In genomic region chr1:178748617-178749016, GRCm38 (mm10) we compare ENCODE assay signal across 14 mouse cellular contexts.
DNase-seq lines count a peak whose midpoint lies in the region; ATAC-seq and TF ChIP-seq lines count a peak whose summit lies in the region.
"Had no signal": no experiment of that assay in that cellular context is flagged by ENCODE, and none has a peak within 500 bp of the region (broad histone marks: within the 10 kb centered on the region; RNA-seq: fewer than 3 reads in every experiment).

No protein-coding gene starts in this region.

- no peak overlapping the region for H3K4me2 ChIP-seq in hindbrain, postnatal 0 days (ENCODE audit: low read depth, low read length)
- no peak overlapping the region for H3K4me2 ChIP-seq in hindbrain, embryonic 11.5 days (replicated peaks; ENCODE audit: low read depth, low read length)
- no peak overlapping the region for H3K4me2 ChIP-seq in midbrain, postnatal 0 days (ENCODE audit: low read depth, low read length, poor library complexity, severe bottlenecking)
- no peak overlapping the region for H3K4me2 ChIP-seq in midbrain, embryonic 16.5 days (ENCODE audit: low read length)
- H3K4me2 ChIP-seq: liver, embryonic 11.5 days; neural tube, embryonic 12.5 days had no signal

- no peak for TF ChIP-seq POLR2A in MEL (IDR thresholded peaks at IDR 0.05; ENCODE audit: control insufficient read depth in 1 of 2, insufficient read depth in 1 of 2, low read depth in 1 of 2, low read length in 2 of 2, poor library complexity in 1 of 2)

- ATAC-seq in hindbrain, postnatal 0 days: no peak
- no peak for ATAC-seq in hindbrain, embryonic 11.5 days (ENCODE audit: low FRiP score)
- no peak for ATAC-seq in midbrain, postnatal 0 days (ENCODE audit: low FRiP score)
- no peak for ATAC-seq in midbrain, embryonic 16.5 days

- no peak overlapping the region for H3K9ac ChIP-seq in hindbrain, postnatal 0 days (replicated peaks; ENCODE audit: low read length)
- no peak overlapping the region for H3K9ac ChIP-seq in hindbrain, embryonic 11.5 days (ENCODE audit: low read depth, low read length)
- H3K9ac ChIP-seq in midbrain, postnatal 0 days (replicated peaks; ENCODE audit: low read length, poor library complexity, severe bottlenecking): no peak overlapping the region
- no peak overlapping the region for H3K9ac ChIP-seq in midbrain, embryonic 16.5 days (ENCODE audit: low read depth, low read length)
- H3K9ac ChIP-seq in MEL (ENCODE audit: control insufficient read depth, low read depth, low read length, poor library complexity, severe bottlenecking): no peak overlapping the region
- H3K9ac ChIP-seq: neural tube, embryonic 12.5 days had no signal

- no peaks in the 10 kb centered on the region for H3K9me3 ChIP-seq in hindbrain, postnatal 0 days (ENCODE audit: low read length)
- no peaks in the 10 kb centered on the region for H3K9me3 ChIP-seq in hindbrain, embryonic 11.5 days (ENCODE audit: control insufficient read depth, low read length)
- no peaks in the 10 kb centered on the region for H3K9me3 ChIP-seq in midbrain, postnatal 0 days (ENCODE audit: low read length)
- H3K9me3 ChIP-seq in midbrain, embryonic 16.5 days (replicated peaks; ENCODE audit: control insufficient read depth, low read length, poor library complexity, severe bottlenecking): no peaks in the 10 kb centered on the region
- no peaks in the 10 kb centered on the region for H3K9me3 ChIP-seq in MEL (replicated peaks; ENCODE audit: insufficient read depth, low read length)
- H3K9me3 ChIP-seq in heart, embryonic 10.5 days: no peaks in the 10 kb centered on the region
- H3K9me3 ChIP-seq: neural tube, embryonic 12.5 days had no signal

- no peak overlapping the region for H3K27ac ChIP-seq in hindbrain, postnatal 0 days
- H3K27ac ChIP-seq in hindbrain, embryonic 11.5 days (ENCODE audit: low read depth, low read length): no peak overlapping the region
- no peak overlapping the region for H3K27ac ChIP-seq in midbrain, postnatal 0 days (ENCODE audit: low read depth, low read length)
- H3K27ac ChIP-seq in midbrain, embryonic 16.5 days (ENCODE audit: low read length): no peak overlapping the region
- H3K27ac ChIP-seq in MEL (ENCODE audit: control insufficient read depth, low read depth, low read length): no peak overlapping the region
- H3K27ac ChIP-seq in heart, embryonic 10.5 days: no peak overlapping the region
- H3K27ac ChIP-seq: neural tube, embryonic 12.5 days had no signal

- no peaks in the 10 kb centered on the region for H3K36me3 ChIP-seq in hindbrain, postnatal 0 days (ENCODE audit: insufficient read depth, low read length)
- H3K36me3 ChIP-seq in hindbrain, embryonic 11.5 days (ENCODE audit: control insufficient read depth, insufficient read depth, low read length): no peaks in the 10 kb centered on the region
- H3K36me3 ChIP-seq in midbrain, postnatal 0 days (ENCODE audit: insufficient read depth, low read length): no peaks in the 10 kb centered on the region
- no peaks in the 10 kb centered on the region for H3K36me3 ChIP-seq in midbrain, embryonic 16.5 days (ENCODE audit: control insufficient read depth, insufficient read depth, low read length)
- H3K36me3 ChIP-seq in MEL (ENCODE audit: control insufficient read depth in 1 of 2, insufficient read depth in 2 of 2, low read length in 2 of 2): peaks cover 0 to 6% of the 10 kb centered on the region in 2 experiments; a peak in 2 of 4 replicates
- peaks cover 18% of the 10 kb centered on the region; the same call in 1 of the 2 replicates for H3K36me3 ChIP-seq in heart, embryonic 10.5 days
- H3K36me3 ChIP-seq: neural tube, embryonic 12.5 days had no signal

- WGBS in hindbrain, postnatal 0 days: 95% methylated on average over 1 of the region's 1 CpGs
- 78% methylated on average over 1 of the region's 1 CpGs for WGBS in hindbrain, embryonic 11.5 days
- WGBS in midbrain, postnatal 0 days: 100% methylated on average over 1 of the region's 1 CpGs
- 95% methylated on average over 1 of the region's 1 CpGs for WGBS in midbrain, embryonic 16.5 days
- WGBS in heart, embryonic 10.5 days: 78% methylated on average over 1 of the region's 1 CpGs

- no peaks in the 10 kb centered on the region; the same call in 1 of the 2 replicates for H3K4me1 ChIP-seq in hindbrain, postnatal 0 days (ENCODE audit: insufficient read depth, low read length)
- no peaks in the 10 kb centered on the region for H3K4me1 ChIP-seq in hindbrain, embryonic 11.5 days (replicated peaks; ENCODE audit: control insufficient read depth, insufficient read depth, low read length)
- no peaks in the 10 kb centered on the region for H3K4me1 ChIP-seq in midbrain, postnatal 0 days (ENCODE audit: insufficient read depth, low read length)
- peaks cover 6% of the 10 kb centered on the region; the same call in 1 of the 2 replicates for H3K4me1 ChIP-seq in midbrain, embryonic 16.5 days (ENCODE audit: control insufficient read depth, insufficient read depth, low read length)
- H3K4me1 ChIP-seq in MEL (ENCODE audit: control insufficient read depth in 1 of 2, insufficient read depth in 2 of 2, low read length in 2 of 2): peaks cover under 1 to 3% of the 10 kb centered on the region in 2 experiments; a peak in 3 of 4 replicates
- H3K4me1 ChIP-seq in heart, embryonic 10.5 days: peaks cover 4% of the 10 kb centered on the region; the same call in 1 of the 2 replicates

- no peak overlapping the region for H3K4me3 ChIP-seq in hindbrain, postnatal 0 days (ENCODE audit: low read length)
- no peak overlapping the region for H3K4me3 ChIP-seq in hindbrain, embryonic 11.5 days (ENCODE audit: low read depth, low read length)
- H3K4me3 ChIP-seq in midbrain, postnatal 0 days (ENCODE audit: low read depth, low read length): no peak overlapping the region
- H3K4me3 ChIP-seq in midbrain, embryonic 16.5 days (ENCODE audit: low read depth, low read length): no peak overlapping the region
- no peak overlapping the region for H3K4me3 ChIP-seq in MEL (ENCODE audit: control insufficient read depth in 1 of 2, insufficient read depth in 1 of 2, low read depth in 2 of 2, low read length in 2 of 2)
- H3K4me3 ChIP-seq in heart, embryonic 10.5 days: no peak overlapping the region
- H3K4me3 ChIP-seq: neural tube, embryonic 12.5 days had no signal

- TF ChIP-seq EP300 in MEL (IDR thresholded peaks at IDR 0.05; ENCODE audit: low read depth in 1 of 2, low read length in 2 of 2): no peak

- no peaks in the 10 kb centered on the region for H3K27me3 ChIP-seq in hindbrain, postnatal 0 days (ENCODE audit: insufficient read depth, low read length)
- no peaks in the 10 kb centered on the region for H3K27me3 ChIP-seq in hindbrain, embryonic 11.5 days (ENCODE audit: control insufficient read depth, insufficient read depth, low read length)
- no peaks in the 10 kb centered on the region for H3K27me3 ChIP-seq in midbrain, postnatal 0 days (ENCODE audit: insufficient read depth, low read length)
- no peaks in the 10 kb centered on the region for H3K27me3 ChIP-seq in midbrain, embryonic 16.5 days (ENCODE audit: control insufficient read depth, insufficient read depth, low read depth, low read length)
- H3K27me3 ChIP-seq in MEL (ENCODE audit: control insufficient read depth in 1 of 2, insufficient read depth in 2 of 2, low read length in 2 of 2): no peaks in the 10 kb centered on the region
- no peaks in the 10 kb centered on the region for H3K27me3 ChIP-seq in heart, embryonic 10.5 days (ENCODE audit: insufficient read depth, poor library complexity, severe bottlenecking)
- H3K27me3 ChIP-seq: neural tube, embryonic 12.5 days had no signal

- TF ChIP-seq RAD21 in MEL (IDR thresholded peaks at IDR 0.05; ENCODE audit: low read depth, low read length): peak; percentile 43

- DNase-seq in hindbrain, postnatal 0 days (ENCODE audit: low spot score): no peak
- DNase-seq in hindbrain, embryonic 11.5 days (ENCODE audit: low spot score): no peak
- no peak for DNase-seq in midbrain, postnatal 0 days (ENCODE audit: low spot score)
- peak; percentile 36 for DNase-seq in MEL (ENCODE audit: low read depth, low spot score)
- DNase-seq in thymus, postnatal 36 days: peak; percentile 10 to 17
- no peak for DNase-seq in heart, embryonic 10.5 days (ENCODE audit: low spot score)
- DNase-seq: adrenal gland, postnatal 25 days; gastrocnemius, postnatal 10 days; heart, postnatal 36 days; kidney, adult 9 months; lung, postnatal 4 days had no signal

- no peaks in the 10 kb centered on the region for H3K79me2 ChIP-seq in MEL (ENCODE audit: control insufficient read depth, insufficient read depth, low read length, poor library complexity)

- TF ChIP-seq CTCF in hindbrain, postnatal 0 days (IDR thresholded peaks at IDR 0.05; ENCODE audit: low read depth): peak; percentile 37
- peak; percentile 46 for TF ChIP-seq CTCF in midbrain, postnatal 0 days (IDR thresholded peaks at IDR 0.05)
- peak; percentile 32 to 49 (median 48); a peak in 4 of 6 replicates for TF ChIP-seq CTCF in MEL (IDR thresholded peaks at IDR 0.05 in 2 of 3, conservative IDR thresholded peaks at IDR 0.05 in 1 of 3; ENCODE audit: control insufficient read depth in 1 of 3, insufficient read depth in 1 of 3, low read depth in 2 of 3, low read length in 3 of 3, poor library complexity in 1 of 3, severe bottlenecking in 1 of 3)

TF ChIP-seq in MEL, 35 proteins besides CTCF, POLR2A, EP300 and RAD21:
- TF ChIP-seq MAFK (IDR thresholded peaks at IDR 0.05; ENCODE audit: borderline replicate concordance, low read depth, low read length): no peak
- no peak for TF ChIP-seq JUND (IDR thresholded peaks at IDR 0.05; ENCODE audit: low read depth, low read length)
- no peak for TF ChIP-seq TBP (IDR thresholded peaks at IDR 0.05; ENCODE audit: low read depth, low read length)
- TF ChIP-seq SMC3 (IDR thresholded peaks at IDR 0.05; ENCODE audit: low read depth, low read length): peak; percentile 56

Comparison
In these comparisons a context has a peak if more than half of its experiments do, and no peak if none do; other contexts are left out.
1. DNase-seq: peak in MEL (single experiment) and thymus, postnatal 36 days (2 of 2); none in hindbrain, postnatal 0 days (single experiment), hindbrain, embryonic 11.5 days (single experiment), midbrain, postnatal 0 days (single experiment) and heart, embryonic 10.5 days (single experiment).
2. Peak in every context shown above with its lines, with median percentiles within 50 percentile points of each other: CTCF ChIP-seq.